Mouse (Mus musculus): ENCODE measurements at regions not wholly inside any gene's neighbourhood (a gene's known extent, or its start where the extent isn't known, plus 50 kb on each side); places are given as distances from the start of the nearest gene placed in this dataset.
"Not testable (repeated sequence)": the region's sequence is repeated elsewhere in the genome, so short reads cannot be mapped to it uniquely, and the experiment has no call there.

DNA sequence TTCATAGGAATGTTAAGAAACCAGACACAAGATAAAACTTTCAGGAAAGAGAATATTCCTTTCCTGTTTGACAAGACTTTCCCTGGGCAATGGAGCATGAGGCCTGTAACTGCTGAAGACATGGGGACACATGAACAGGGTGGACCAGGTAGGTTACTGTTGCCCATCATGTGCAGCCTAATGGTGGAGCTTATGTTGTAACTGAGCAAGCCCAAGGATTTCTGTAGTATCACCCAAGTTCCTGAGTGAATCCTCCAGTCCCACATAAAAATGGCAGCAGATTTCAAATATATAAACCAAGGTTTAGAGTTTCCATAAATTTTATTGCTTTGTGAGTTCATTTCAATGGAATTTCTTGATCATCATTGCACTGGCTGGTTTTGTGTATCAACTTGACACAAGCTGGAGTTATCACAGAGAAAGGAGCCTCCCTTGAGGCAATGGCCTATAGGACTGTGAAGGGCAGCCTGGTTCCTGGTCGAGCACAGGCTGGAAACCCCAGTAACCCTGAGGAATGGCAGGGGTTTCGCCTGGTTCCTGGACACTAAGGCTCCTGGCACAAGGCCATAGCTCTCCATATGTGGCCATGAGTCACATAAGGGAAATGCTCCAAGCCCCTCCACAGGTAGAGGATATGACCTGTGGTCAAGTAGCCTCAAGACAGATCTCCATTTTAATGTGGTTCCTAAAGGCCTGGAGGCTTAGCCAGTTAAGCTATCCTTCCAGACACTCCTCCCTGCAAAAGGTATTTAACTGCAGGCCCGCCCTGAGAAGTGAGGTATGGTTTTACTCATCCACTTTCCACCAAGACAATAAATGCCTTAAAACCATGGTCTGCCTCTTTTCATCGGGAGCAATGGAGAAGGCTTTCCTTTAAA is 92.9 kb upstream of the Pfn2 start:
- no peak overlapping the region for H3K4me2 ChIP-seq
- H3K9ac ChIP-seq: no peak overlapping the region
- H3K4me3 ChIP-seq (replicated peaks): no peak overlapping the region
- H3K4me1 ChIP-seq: no peaks in the 10 kb centered on the region
- H3K9me3 ChIP-seq: no peaks in the 10 kb centered on the region
- H3K36me3 ChIP-seq: no peaks in the 10 kb centered on the region
- ATAC-seq (ENCODE audit: insufficient read depth, low FRiP score, low read depth): no peak
- 80% methylated on average over 4 of the region's 4 CpGs for WGBS
- no peaks in the 10 kb centered on the region for H3K27me3 ChIP-seq (replicated peaks)
- no peak overlapping the region for H3K27ac ChIP-seq

DNA sequence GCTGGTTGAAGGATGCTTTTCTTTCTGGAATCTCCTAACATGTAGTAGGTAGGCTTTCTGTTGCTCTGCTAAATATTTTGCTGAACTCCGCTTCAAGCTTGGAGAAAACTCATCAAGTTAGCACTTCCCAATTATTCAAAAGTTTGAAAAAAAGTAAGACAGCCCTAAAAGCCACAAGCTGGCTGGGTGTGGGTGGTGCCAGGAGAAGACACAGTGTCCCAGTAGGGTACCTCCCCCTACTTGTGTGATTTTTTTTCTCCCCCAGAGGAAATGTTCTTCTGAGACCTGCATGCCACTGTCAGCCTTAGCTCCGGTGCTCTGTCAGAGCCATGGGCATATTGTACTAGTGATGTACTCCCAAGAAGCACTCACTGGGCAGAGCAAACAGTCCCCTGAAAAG is 96.8 kb upstream of the Pfn2 start:
- H3K4me3 ChIP-seq (replicated peaks): no peak overlapping the region
- H3K4me1 ChIP-seq: no peaks in the 10 kb centered on the region
- no peaks in the 10 kb centered on the region for H3K27me3 ChIP-seq (replicated peaks)
- H3K4me2 ChIP-seq: no peak overlapping the region
- H3K27ac ChIP-seq: no peak overlapping the region
- no peaks in the 10 kb centered on the region for H3K9me3 ChIP-seq
- no peaks in the 10 kb centered on the region for H3K36me3 ChIP-seq
- WGBS: 71% methylated on average over 2 of the region's 2 CpGs
- no peak for ATAC-seq (ENCODE audit: insufficient read depth, low FRiP score, low read depth)
- no peak overlapping the region for H3K9ac ChIP-seq

DNA sequence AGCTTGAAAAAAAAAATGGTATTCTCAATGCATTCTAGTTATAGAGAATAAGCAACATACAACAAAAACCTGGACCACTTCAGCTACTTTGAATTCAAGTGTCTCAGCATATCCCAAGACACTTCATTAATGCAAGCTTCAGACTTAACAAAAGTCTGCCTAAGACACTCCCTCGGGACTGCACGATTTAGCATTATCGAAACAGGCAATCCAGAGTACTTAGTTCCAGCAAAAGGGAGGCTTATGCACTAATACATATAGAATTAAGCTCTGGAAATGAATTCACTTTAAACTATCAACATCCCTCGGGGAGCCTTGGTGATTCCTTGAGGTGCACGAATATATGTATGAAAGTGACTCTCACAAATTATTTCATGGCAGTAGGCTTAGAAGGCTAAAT is 97.9 kb upstream of the Pfn2 start:
- Histone ChIP-seq H3K4me2 (no peak overlapping the region), H3K9me3 (no peaks in the 10 kb centered on the region), H3K27ac (no peak overlapping the region), H3K9ac (no peak overlapping the region), H3K36me3 (no peaks in the 10 kb centered on the region), H3K4me3 (replicated peaks) (no peak overlapping the region), H3K27me3 (replicated peaks) (no peaks in the 10 kb centered on the region), H3K4me1 (no peaks in the 10 kb centered on the region)
- WGBS: 90% methylated on average over 5 of the region's 5 CpGs
- ATAC-seq (ENCODE audit: insufficient read depth, low FRiP score, low read depth): no peak

DNA sequence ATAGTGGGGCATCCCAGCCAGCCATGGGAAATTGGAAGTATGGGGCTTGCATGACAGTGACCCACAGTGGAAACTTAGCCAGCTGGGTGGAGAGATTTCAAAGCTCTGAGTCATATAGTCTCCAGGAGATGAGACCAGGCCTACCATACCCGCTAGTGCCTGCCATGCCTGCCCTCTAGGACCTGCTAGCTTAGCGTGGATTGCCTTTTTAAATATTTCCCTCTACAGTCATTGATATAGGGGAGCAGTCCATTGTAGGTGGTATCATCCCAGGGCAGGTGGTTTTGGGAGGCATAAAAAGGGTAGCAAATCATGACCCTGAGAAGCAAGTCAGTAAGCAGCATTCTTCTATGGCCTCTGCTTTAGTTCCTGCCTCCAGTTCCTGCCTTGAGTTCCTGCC is 99.5 kb upstream of the Pfn2 start:
- H3K9me3 ChIP-seq: no peaks in the 10 kb centered on the region
- H3K27ac ChIP-seq: no peak overlapping the region
- 85% methylated on average over 2 of the region's 2 CpGs for WGBS
- H3K4me1 ChIP-seq: no peaks in the 10 kb centered on the region
- H3K36me3 ChIP-seq: no peaks in the 10 kb centered on the region
- no peak overlapping the region for H3K9ac ChIP-seq
- no peak overlapping the region for H3K4me2 ChIP-seq
- no peaks in the 10 kb centered on the region for H3K27me3 ChIP-seq (replicated peaks)
- ATAC-seq (ENCODE audit: insufficient read depth, low FRiP score, low read depth): no peak
- H3K4me3 ChIP-seq (replicated peaks): no peak overlapping the region

DNA sequence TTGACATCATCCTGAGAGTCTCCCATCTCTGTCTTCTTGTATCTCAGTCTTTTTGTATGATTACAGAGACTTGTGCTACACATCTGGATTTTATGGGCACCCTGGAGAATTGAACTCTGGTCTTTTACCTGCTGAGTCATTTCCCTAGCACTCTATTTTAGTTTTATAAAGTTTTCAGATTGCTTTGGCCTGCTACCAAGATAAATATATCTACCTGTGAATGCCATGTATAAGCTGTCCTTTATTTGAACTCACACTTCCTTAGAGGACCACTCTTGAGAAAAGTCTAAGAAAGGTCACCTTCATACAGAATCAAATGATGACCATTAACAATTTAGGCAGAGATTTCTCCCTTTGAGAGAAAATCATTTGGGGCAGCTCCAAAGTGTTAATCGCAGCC is 100.8 kb upstream of the Pfn2 start:
- Histone ChIP-seq H3K27ac (no peak overlapping the region), H3K9me3 (no peaks in the 10 kb centered on the region), H3K36me3 (no peaks in the 10 kb centered on the region), H3K4me3 (replicated peaks) (no peak overlapping the region), H3K4me1 (no peaks in the 10 kb centered on the region), H3K27me3 (replicated peaks) (no peaks in the 10 kb centered on the region), H3K9ac (no peak overlapping the region), H3K4me2 (no peak overlapping the region)
- no peak for ATAC-seq (ENCODE audit: insufficient read depth, low FRiP score, low read depth)
- WGBS: 74% methylated on average over 1 of the region's 1 CpGs

DNA sequence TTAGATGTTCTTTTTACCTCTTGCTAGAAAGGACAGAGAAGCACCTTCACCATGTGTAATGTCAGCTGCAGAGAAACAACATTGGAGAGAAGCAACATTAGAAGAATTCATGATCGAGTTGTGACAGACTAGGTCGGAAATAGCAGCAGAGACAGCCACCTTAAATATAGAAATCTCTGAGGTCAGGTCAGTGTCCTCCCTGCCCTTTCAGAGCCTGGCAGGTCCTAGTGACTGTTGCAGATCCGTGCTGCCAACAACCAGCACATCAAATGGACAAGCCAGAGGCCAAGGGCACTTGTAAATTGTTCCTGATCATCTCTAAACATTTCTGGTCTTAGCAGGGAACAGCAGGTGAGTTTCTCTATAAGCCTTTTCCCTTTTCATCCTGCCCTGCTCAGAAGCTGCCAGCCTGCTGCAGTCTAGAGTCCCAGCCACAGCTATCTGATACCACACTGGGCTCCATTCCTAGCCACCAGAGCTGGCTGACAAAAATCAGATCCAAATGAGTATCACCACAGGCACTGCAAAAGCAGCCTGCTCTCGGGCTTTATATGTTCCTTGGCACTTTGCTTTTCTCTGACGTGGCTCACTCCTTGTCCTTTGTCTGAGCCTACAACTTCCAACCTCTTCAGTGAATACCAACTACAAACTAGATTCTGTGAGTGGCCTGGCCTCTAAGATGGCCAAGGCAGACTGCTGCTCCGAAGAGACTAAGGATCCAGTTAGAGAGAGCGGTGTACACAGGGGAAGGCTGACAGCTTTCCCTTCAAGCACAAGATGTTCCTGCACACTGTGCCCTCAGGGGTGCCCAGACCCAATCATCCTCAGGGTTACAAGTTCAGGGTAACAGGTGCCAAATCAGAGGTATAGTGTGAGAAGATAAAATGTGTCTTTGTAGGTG is 102.8 kb upstream of the Pfn2 start:
- no peaks in the 10 kb centered on the region for H3K27me3 ChIP-seq (replicated peaks)
- H3K9me3 ChIP-seq: no peaks in the 10 kb centered on the region
- H3K4me1 ChIP-seq: no peaks in the 10 kb centered on the region
- H3K36me3 ChIP-seq: no peaks in the 10 kb centered on the region
- no peak overlapping the region for H3K4me2 ChIP-seq
- no peak overlapping the region for H3K27ac ChIP-seq
- WGBS: 76% methylated on average over 7 of the region's 7 CpGs
- ATAC-seq (ENCODE audit: insufficient read depth, low FRiP score, low read depth): no peak
- H3K9ac ChIP-seq: no peak overlapping the region
- H3K4me3 ChIP-seq (replicated peaks): no peak overlapping the region

DNA sequence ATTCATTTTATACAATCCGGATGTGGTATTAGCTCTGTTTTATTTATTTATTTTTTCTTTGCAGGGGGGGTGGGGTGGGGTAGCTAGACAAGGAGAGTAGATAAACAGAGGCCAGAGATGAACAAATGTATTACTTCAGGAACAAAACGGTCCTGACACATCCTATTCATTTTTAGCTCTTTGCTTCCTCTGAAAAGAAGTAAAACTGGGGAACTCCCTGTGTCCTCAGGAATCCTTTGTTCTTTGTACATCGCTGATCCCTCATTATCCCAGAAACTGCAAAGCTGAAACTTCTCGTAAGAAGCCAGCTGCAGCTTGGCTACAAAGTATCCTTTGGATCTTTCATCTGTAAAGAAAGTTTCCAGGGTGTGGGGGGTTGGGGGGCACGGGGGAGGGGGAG is 103.6 kb upstream of the Pfn2 start:
- WGBS: 46% methylated on average over 5 of the region's 5 CpGs
- ATAC-seq (ENCODE audit: insufficient read depth, low FRiP score, low read depth): no peak
- Histone ChIP-seq H3K4me3 (replicated peaks) (no peak overlapping the region), H3K27me3 (replicated peaks) (no peaks in the 10 kb centered on the region), H3K4me2 (no peak overlapping the region), H3K9ac (no peak overlapping the region), H3K9me3 (no peaks in the 10 kb centered on the region), H3K36me3 (no peaks in the 10 kb centered on the region), H3K4me1 (no peaks in the 10 kb centered on the region), H3K27ac (no peak overlapping the region)

DNA sequence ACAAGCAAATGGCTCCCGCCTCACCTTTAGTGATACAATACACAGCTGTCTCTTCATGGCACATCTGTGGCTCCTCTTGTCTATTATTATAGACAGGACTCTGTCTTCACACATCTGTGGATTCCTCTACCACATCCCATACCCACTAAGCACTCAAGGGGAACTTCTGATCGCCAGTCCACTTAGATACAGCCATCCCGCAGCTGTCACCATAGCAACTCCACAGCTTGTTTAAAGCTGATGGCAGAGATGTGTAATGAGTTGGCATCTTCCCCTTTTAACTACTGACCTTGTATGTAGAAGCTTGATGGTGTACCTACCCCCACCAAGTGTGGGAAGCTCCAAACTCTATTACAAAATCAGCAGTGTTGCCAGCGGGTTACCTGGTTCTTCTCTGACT is 109.5 kb upstream of the Pfn2 start:
- Histone ChIP-seq H3K4me3 (replicated peaks) (no peak overlapping the region), H3K4me1 (no peaks in the 10 kb centered on the region), H3K9me3 (no peaks in the 10 kb centered on the region), H3K9ac (no peak overlapping the region), H3K27me3 (replicated peaks) (no peaks in the 10 kb centered on the region), H3K36me3 (no peaks in the 10 kb centered on the region), H3K27ac (no peak overlapping the region), H3K4me2 (no peak overlapping the region)
- ATAC-seq (ENCODE audit: insufficient read depth, low FRiP score, low read depth): no peak
- 83% methylated on average over 4 of the region's 4 CpGs for WGBS

DNA sequence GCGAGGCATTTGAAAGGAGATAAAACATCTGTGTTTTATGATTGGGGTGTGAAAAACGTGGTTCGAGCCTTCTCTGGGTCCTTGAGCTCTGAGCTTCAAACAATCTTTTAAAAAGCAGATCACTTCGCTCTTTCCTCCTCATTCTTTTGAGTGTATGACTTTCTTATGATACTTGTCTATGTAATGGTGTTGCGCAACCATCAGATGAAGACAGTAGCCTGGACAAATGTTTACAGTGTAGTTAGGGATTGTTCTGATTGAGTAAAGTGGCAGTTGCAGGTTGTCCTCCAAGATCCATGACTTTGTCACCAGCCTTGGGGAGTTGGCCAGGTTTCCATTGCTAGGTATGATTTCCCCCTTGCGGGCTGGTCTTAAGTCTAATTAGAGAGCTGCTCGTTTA is 116.1 kb upstream of the Pfn2 start:
- 80% methylated on average over 7 of the region's 7 CpGs for WGBS
- H3K9ac ChIP-seq: no peak overlapping the region
- no peak overlapping the region for H3K27ac ChIP-seq

DNA sequence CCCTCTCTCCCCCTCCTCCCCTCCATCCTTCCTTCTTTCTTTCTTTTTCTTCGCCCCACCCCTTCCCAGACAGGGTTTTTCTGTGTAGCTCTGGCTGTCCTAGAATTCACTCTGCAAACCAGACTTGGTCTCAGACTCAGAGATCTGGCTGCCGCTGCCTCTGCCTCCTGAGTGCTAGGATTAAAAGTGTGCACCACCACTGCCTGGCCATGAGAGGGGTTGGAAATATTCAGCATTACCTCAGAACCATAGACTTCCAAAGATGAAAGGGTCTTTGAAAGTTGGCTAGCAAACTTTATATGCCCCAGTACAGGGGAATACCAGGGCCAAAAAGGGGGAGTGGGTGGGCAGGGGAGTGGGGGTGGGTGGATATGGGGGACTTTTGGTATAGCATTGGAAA is 122.7 kb upstream of the Pfn2 start:
- H3K27me3 ChIP-seq (replicated peaks); H3K36me3 ChIP-seq; H3K4me3 ChIP-seq (replicated peaks); H3K4me2 ChIP-seq; H3K9me3 ChIP-seq; H3K4me1 ChIP-seq; H3K27ac ChIP-seq; H3K9ac ChIP-seq; ATAC-seq (ENCODE audit: insufficient read depth, low FRiP score, low read depth): not testable (repeated sequence)
- 88% methylated on average over 2 of the region's 2 CpGs for WGBS

More for the DNA sequence above, 116.1 kb upstream of the Pfn2 start:
- Histone ChIP-seq H3K27me3 (replicated peaks) (no peaks in the 10 kb centered on the region), H3K9me3 (no peaks in the 10 kb centered on the region), H3K4me1 (no peaks in the 10 kb centered on the region), H3K4me3 (replicated peaks) (no peak overlapping the region), H3K4me2 (no peak overlapping the region), H3K36me3 (no peaks in the 10 kb centered on the region)
- no peak for ATAC-seq (ENCODE audit: insufficient read depth, low FRiP score, low read depth)

DNA sequence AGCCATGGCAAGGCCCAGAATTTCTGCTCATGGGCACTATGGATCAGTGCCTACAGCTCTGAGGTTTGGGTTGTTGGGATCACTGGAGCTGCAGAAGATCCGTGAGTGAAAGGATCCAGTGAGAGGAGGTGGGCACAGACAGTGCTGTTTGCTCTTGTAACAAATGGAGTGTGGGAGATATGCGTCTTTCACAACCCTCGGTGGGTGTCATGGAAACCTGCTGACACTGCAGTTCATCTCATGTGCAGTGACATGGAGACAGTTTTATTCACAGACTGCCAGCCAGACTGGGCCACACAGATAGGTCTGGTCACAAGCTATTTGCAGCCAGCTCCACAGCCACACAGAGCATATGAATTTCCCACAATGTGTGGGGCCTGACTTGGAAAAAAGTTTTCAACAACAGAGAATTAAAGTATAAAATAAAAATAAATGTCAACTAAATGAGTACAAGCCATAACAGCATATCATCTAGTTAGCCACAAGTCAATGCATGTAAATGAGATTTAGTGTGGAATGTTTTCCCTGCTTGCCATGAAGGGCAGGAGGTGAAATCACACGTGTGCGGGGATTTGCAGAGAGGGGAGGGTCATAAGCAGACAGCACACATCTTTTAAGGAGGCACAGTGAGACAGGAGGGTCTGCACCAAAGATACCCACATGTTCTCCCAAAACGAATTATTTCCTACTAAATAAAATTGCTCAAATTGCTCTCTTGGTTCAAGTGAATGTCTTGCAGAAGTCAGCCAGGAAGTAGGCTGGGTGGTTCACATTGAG is 124.8 kb upstream of the Pfn2 start:
- Histone ChIP-seq H3K4me3 (replicated peaks) (no peak overlapping the region), H3K27ac (no peak overlapping the region), H3K4me1 (no peaks in the 10 kb centered on the region), H3K27me3 (replicated peaks) (no peaks in the 10 kb centered on the region), H3K9ac (no peak overlapping the region), H3K9me3 (no peaks in the 10 kb centered on the region), H3K4me2 (no peak overlapping the region), H3K36me3 (no peaks in the 10 kb centered on the region)
- 58% methylated on average over 6 of the region's 6 CpGs for WGBS
- ATAC-seq (ENCODE audit: insufficient read depth, low FRiP score, low read depth): no peak

DNA sequence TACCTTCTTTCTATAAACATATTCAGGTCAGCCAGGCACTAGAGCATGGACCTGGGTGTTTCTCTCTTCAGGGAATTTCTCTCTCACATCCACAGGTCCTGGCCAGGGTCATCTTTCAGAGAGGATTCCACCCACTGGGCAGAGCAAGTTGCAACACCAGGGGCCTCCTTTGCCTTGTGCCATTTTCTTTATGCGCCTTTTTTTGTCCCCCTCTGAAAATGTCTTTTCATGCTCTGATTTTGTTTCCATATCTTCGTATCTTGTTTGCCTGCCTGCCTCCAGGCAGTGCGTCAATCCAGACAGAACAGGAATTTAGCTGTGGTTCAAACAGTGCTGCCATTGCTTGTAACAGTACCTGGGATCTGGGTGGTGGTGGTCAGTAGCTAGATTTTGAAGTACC is 125.7 kb upstream of the Pfn2 start:
- 72% methylated on average over 3 of the region's 3 CpGs for WGBS
- no peaks in the 10 kb centered on the region for H3K9me3 ChIP-seq
- no peak overlapping the region for H3K9ac ChIP-seq
- H3K36me3 ChIP-seq: no peaks in the 10 kb centered on the region
- no peaks in the 10 kb centered on the region for H3K4me1 ChIP-seq
- H3K4me2 ChIP-seq: no peak overlapping the region
- H3K27me3 ChIP-seq (replicated peaks): no peaks in the 10 kb centered on the region
- H3K4me3 ChIP-seq (replicated peaks): no peak overlapping the region
- ATAC-seq (ENCODE audit: insufficient read depth, low FRiP score, low read depth): no peak
- H3K27ac ChIP-seq: no peak overlapping the region
